Mouse (Mus musculus) megakaryocyte, adult 5-6 weeks (primary cell): ENCODE measurements at regions not wholly inside any gene's neighbourhood (a gene's known extent, or its start where the extent isn't known, plus 50 kb on each side); places are given as distances from the start of the nearest gene placed in this dataset.
A peak's percentile ranks its signal among the peaks of the same experiment; 100 is the strongest.
"Not testable (repeated sequence)": the region's sequence is repeated elsewhere in the genome, so short reads cannot be mapped to it uniquely, and the experiment has no call there.

Source experiments
- ATAC-seq: 2 replicates; pipeline ENCODE4 v1.8.0; 2016; ENCODE audit warnings: mild to moderate bottlenecking, inconsistent platforms; ENCODE audit not compliant: poor library complexity, severe bottlenecking

DNA sequence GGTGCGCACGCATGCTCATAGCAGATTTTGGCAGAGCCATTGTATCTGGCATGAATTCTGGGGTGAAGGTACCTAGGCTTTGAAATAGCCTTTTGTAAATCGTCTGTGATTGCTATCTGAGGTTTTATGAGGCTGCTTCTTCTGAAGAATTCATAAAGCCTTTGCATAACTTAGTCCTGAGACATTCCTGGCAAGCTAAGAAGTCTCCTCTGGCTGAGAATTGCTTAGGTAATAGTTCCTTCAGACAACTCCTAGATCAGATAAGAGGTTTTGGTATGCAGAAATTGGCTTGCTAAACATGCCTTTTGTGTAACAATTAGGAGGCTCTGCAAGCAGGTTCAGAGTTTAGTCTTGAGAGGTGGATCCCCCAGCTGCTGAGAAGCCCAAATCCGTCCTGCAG is 82.7 kb downstream of the Pmp22 start:
- no peak for ATAC-seq

DNA sequence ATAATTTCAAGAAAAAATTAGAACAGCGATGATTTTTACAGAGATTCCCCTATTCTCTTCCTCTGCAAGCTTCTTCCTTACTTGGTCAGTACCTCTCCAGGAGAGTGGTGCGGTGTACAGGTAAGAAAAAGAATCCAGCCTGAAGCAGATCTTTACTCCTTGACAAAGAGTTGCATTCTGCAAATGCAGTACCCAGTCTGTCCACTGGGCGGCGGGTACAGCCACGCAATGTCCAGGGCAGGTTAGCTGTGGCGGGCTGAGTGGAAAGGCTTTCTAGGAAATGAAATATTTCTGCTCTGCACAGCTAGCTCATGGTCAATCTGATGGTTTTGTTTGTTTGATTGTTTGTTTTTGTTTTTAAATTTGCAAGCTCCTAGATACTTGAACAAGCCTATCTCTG is 84.3 kb downstream of the Pmp22 start:
- peak; percentile 73 for ATAC-seq

DNA sequence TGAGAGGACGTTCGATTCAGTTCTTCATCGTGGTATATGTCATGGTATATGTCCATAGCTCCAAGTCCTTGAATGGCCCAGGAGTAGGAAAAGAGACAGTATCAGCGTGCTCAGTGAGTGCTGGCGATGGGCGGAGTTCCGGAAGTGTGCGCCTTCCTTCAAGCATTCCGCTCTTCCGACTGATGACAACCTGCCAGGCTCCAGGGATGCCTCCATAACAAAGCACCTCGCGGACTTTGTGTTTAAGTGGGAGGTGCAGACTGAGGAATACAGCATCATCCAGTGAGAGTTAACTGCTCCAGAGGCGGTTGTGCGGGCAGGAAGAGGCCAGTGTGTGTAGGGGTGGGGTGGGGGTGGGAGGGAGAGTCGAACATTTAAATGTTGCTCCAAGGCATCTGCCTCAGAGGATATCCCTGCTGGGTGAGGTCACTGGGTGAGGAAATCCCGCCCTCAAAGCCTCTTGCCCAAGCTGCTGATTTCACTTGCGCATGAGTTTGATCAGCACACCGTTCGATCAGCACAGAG is 85.2 kb downstream of the Pmp22 start:
- ATAC-seq = no peak

DNA sequence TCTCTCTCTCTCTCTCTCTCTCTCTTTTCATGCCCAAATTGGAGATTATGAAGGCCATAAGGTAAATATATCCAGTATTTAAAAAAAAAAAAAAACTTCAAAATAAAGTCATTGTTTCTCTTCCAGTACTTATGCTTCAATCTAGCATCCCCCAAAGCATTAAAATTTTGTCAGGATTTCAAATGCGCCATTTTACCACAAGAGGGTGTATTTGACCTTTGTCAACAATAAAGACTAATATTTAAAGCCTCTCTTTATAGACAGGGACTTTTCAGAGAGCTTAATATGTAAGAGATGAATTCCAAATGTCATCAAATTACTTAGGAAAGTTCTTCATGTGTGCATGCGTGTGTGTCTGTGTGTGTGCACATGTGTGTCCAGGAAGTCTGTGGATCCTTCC is 87.2 kb downstream of the Pmp22 start:
- no peak for ATAC-seq

DNA sequence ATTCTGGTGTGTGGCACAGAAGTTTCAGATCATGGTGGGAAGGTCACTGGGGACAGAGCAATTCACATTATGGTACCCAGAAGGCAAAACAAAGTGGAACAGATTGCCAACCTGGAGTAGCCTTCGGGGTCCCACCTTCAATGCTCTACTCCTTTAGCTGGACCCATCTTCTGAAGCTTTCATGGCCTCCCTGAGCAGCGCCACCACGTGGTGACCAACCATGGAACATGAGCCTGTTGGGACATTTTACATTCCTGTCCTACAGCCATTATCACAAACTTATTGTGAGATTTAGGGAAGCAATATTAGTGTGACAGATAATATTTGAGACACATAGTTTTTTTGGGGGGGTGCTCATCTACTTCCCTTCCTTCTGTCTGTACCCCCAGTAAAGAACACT is 88.3 kb downstream of the Pmp22 start:
- ATAC-seq = no peak

DNA sequence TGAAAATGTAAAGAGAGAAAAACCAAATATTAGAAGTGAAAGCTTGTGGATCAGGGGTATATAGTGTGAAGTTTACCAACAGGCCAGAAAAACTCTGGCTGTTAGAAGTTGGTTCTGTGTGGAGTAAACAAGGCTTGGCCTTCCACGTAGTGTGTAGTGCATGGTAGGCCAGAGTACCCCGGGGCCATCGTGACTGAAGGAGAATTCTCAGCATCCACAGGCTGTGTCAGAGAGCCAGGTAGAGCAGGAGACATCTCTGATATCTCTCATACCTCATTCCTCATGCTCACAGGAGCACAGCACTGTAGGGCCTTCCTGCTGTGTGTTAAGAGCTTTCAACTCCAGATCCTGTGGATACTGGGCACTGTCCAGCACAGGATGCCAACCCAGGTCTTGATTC is 97.7 kb downstream of the Pmp22 start:
- ATAC-seq = no peak

DNA sequence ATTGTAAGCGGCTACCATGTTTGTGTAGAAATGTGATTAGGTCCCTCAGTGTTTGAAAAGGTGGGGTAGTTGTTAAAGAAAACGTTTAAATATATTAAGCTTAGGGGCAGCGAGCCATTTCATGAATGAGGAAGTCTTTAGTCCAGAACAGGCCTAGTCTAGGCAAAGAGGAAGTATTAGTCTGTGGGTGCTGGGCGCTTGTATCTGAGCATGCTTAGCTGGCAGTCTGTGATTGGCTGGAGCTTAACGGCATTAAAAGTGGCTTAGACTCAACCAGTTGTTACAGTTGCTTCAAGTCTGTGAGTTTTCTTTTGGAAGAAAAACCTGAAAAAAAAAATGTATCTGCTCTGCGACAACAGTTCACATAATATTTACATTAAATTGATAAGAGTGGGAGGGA is 102.0 kb downstream of the Pmp22 start:
- peak; percentile 71 for ATAC-seq

DNA sequence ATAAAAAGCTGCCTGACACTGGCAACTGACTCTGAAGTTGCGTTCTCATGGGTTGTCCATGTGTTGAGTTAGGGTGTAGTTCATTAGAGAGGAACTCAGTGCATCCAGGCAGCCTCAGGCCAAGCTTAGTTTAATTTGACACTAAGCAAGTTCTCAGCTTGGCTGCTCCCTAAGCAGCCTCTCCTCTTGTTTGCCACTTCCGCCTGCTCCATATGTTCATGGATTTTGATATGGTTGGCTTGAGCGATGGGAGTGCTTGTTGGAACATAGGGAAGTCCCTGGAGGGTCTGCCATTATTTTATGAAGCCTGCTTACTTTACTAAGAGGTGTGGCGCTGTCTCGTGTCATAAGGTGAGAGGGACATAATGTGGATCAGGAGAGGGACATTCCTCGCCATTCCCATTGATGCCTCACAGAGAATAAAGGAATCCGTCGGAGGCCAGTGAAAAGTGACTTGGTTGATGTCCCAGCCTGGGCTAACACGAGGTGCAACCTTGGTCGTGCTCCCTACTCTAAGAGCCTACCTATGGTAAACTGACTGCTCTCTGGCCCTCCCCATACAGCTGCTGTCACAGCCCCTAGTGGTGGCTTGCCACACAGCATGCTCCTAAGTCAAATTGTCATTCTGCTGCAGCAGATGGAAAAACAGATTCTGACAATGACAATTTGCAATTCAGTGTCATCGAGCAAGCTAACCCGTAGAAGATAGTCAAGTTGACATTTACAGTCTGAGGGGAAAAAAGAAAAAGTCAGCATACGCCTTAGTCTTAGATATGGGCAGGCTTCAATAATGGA is 104.6 kb downstream of the Pmp22 start:
- ATAC-seq = no peak

DNA sequence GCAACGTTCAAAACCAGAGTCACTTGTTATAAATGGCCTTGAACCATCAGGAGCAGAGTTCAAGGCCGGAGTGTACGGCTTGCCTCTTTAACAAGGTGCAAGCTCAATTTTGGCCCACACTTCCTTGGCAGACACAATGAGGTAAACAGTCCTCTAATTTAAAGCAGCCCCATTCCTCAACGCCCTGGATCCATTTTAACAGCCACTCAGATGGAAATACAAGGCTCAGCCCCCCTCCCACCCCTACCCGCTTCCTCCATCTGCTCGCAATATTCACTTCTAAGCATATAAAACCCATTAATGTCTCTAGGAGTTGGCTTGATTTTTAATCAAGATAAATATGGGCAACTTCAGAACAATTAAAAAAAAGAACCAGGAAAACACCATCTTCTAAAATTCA is 105.7 kb downstream of the Pmp22 start:
- no peak for ATAC-seq

DNA sequence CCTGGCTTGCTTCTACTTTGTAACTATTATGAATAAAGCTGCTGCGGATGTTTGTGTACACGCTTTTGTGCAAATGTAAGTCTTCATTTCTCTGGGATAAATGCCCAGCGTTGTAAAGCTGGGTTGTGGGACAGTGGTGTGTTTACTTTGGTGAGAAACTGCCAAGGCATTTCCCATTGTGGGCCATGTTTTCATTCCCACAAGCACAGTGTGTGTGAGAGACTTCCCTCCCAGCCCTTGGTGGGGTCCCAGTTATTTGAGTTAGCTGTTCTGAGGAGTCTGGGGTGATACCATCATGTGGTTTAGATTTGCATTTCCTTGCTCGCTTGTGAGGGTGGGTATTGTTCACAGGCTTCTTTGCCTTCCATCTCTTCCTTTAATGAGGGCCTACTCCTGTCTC is 109.9 kb downstream of the Pmp22 start:
- no peak for ATAC-seq

DNA sequence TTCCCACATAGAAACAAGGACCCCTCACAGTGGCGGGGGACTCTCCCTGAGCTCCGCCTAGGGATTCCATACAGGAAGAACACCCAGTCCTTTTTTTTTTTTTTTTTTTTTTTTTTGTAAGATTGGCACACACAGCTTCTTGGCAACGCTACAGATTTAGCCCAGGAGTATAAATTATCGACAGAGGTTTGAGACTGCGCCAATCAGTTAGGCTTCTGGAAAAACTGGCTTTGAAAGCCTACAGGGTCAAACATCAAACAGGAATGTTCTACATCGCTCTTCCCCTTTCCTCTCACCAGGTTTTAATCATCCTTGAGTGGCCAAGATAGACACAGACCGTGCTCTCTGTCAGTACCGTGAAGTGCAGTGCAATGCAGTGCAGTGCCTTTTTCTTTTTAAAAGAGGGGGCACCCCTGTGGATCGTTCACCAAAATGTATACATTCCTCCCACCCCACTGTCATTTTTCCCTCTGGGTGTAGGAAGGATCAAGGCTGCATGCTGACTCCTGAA is 115.2 kb downstream of the Pmp22 start:
- ATAC-seq = no peak

DNA sequence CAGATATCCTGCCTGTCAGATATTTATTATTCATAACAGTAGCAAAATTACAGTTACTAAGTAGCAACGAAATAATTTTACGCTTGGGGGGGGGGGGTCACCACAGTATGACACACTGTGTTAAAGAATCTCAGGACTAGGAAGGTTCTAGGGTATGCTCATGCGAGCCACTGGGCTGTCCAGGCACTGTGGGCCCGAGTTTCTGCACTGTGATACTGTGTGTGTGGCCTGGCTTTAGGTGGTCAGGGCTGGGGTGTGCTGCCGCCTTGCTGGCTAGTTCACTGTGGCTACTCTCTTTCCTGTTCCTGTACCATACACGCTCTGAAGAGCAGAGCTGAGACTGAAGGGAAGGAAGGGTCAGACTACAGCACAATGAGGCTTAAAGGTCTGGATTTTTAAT is 116.3 kb downstream of the Pmp22 start:
- no peak for ATAC-seq

DNA sequence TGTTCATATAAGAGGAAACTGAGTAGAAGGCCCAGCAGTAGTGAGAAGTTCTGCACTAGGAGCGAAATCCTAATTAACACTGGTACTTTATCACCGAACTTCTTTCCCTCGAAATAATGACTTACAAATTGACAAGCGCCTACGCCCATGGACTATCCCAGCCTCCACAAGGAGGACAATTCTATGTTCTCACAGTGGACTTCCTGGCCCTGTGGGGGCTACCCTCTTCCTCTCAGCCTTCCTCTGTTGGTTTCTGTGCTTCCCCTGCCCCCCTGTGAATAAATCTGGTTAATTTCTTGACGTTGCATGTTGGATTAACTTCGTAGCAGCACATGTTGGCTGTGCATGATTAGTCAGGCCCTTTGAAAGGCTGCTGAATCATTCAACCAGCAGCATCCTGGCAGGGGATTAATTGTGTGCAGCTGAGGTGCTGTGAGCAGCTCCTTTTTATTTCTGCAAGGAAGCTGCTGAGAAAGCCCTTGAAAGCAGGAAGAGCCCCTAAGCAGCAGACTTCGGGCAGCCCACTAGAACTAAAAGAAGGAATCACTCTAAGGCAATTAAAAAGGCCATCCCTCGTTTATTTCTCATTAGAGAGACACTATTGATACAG is 117.4 kb downstream of the Pmp22 start:
- no peak for ATAC-seq

DNA sequence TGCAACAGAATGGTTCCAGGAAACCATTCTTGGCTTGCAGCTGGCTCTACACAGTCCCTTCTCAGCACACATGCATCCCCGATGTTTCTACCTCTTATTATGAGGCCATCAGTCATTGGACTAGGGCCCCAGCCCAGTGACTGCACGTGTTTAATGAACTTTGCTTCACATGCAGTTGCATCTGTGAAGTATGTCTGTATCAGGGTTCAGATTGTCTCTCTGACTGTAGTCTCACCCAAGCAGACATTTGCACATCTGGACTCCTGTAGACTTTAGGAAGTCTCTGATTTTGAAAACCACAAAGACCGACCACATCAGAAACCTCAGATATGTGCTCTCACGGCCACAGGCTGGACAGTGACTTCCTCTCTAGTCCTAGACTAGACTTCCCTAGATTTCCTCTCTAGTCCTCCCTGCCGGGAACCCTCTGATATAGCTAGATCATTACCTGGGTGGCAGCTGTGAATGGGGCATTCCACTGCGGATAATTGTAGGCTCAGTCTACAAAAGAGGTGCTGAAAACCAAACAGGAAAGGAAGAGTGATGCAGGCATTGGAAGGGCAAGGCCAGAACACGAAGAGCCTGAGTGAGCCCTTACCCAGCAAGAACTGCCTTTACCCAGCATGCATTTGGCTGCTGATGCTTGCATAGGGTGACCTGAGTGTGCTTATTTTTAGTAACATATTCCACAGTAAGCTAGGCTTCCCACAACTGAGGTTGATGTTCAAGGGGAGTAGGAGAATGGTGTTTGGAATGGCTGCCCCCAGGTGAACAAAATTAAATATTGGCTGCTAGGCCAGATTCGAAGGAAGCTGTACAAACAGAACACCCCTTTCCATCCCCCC is 123.5 kb downstream of the Pmp22 start:
- no peak for ATAC-seq

DNA sequence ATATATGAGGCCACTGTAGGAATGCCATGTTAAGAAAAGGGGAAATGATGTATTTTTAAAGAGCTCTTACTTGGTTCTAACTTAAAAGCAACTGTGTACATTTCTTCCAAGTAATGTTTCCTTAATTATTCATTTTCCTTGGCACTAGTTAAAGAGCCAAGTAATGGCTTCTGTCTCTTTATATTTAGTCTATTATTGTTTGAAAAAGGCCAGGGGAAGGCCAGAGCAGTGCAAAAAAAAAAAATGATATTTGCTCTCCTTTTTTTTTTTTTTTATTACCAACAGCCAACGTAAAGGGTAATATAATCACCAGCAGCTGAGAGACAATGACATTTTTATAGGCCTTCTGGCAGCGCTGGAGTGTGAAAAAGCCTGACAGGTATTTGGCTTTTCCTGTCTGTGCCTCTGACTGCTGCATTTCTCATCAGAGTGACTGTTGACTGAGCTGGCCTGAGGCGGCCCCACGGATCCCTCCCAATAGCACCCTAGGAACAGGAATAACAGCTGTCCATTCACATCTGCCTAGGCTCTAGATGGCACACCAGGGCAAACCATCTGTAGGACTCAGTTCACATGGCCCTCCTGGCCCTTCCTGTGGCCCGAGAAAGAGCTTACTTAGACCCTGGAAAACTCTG is 124.3 kb downstream of the Pmp22 start:
- no peak for ATAC-seq

DNA sequence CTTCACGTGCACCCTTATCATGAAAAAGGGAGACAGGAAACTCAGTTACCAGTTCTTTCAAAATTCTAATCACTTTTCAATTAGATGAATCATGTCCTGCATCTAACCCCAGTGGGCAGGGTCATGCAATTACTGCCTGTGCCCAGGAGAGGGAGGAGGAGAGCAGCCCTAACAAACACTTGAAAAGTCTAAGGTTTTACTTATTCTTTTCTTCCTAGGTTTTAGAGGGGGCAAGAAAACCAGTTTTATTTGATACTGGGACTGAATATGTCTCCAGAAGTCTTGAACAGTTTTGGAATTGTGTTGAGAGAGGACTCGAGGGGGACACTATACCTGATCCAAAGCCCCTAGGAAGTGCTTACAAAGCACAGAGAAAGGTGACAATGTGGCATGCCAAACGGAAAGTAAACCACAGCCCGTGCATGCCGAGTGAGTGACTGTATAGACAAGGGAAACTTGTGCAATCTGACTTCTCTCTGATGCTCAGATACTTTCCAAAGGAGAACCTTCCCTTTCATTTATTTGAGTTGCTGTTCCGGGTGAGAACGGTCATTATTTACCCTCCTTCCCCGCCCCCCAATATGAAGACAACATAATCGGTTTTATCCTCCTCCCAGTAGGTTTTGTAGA is 135.8 kb downstream of the Pmp22 start:
- ATAC-seq = no peak

DNA sequence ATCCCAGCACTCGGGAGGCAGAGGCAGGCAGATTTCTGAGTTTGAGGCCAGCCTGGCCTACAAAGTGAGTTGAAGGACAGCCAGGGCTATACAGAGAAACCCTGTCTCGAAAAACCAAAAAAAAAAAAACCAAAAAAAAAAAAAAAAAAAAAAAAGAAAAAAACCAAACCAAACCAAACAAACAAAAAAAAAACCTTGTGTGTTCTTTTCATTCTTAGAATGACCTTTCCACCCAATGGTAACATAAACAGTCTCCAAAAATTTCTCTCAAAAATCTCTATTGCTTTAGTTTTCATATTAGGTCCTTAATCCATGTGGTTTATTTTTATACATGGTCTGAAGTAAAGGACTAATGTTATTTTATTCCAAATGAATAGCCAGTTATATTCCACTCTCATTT is 137.5 kb downstream of the Pmp22 start:
- ATAC-seq = not testable (repeated sequence)

DNA sequence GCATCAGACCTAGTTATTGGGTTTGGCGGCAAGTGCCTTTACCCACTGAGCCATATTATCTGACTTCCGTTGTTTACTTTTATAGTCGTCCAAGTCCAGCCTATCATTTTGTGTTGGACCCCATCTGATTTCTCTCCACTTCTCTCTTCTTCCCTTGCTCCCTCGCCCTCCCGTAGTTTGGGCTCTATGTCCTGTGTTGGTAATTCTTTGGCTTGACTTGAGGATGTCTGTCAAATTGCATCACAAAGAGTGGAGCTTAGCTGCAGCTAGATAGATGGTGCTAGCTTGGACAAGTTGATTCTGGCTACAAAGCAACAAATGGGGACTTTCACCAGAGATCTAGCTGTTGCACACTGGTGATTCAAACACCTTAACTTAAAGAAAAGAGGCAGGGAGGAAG is 147.9 kb downstream of the Pmp22 start:
- no peak for ATAC-seq

DNA sequence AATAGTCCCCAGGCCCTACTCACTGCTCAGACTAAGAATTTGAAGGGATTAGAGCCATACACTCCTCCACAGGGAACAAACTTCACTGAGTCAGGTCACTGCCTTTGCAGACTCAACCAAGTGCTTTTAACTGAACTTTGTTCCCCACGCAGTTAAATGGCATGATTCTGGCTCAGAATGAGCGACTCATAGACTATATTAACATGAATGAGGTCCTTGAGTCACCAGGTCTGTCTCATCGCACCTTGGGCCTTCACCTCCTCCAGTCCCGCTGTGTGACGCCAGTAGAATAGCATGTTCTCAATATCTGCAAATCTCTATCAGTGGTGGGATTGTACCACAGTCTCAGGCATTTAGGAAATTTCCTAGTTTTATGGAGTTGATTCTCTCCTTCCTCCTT is 153.1 kb downstream of the Pmp22 start:
- no peak for ATAC-seq

DNA sequence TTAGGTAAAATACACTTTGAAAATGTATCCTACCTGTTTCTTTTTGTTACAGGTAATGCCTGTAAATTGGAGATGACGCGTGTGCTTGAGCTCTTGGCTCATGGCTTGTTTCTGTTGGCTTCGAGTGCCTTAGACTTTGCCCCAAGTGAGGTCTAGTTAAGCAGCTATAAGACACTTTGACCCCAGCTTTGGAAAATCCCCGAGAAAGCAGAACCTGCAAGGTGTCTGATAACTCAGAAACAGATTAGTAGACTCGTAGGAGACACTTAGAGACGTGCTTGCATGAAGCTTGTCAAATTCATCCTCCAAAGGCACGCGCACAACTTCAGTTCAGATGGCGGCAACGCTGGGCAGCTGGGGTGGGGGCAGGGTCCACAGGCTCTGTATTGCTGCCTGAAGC is 153.8 kb downstream of the Pmp22 start:
- no peak for ATAC-seq

DNA sequence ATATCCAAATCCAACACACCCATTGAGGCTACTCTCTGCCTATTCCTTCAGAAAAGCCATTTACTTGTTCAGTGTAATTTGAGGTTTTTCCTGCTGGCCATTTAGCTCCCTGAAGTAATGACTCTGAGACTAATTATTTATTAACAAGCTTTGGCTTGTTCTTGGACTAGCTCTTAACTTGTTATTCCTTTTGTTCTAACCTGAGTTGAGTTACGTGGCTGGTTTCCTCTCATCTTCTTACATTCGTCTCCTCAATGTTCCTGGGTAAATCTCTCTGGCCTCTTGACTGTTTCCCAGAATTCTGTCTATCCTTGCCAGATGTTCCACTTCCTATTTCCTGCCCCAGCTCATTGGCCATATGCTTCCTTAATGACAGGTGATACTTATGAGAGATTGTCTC is 157.2 kb downstream of the Pmp22 start:
- ATAC-seq = no peak
